Mouse (Mus musculus) ES-Bruce4 (cell line): ENCODE data around the gene Olfr693.

Experiments used
- CTCF ChIP-seq: IDR thresholded peaks from one replicate; pipeline ENCODE4 v1.8.1; 2011; ENCODE audit warnings: low read depth, low read length
- EP300 ChIP-seq: IDR thresholded peaks from 2 replicates; pipeline ENCODE4 v1.6.1; 2011; ENCODE audit warnings: low read depth, low read length; ENCODE audit not compliant: insufficient read depth
- POLR2A ChIP-seq: IDR thresholded peaks from one replicate; pipeline ENCODE4 v1.8.1; 2011; ENCODE audit warnings: low read length; ENCODE audit not compliant: insufficient read depth

GRCm38 (mm10) chr7:106691714-106692113, 11.3 kb upstream of the Olfr693 start, which contains the start of gene Olfr694:
- TF ChIP-seq POLR2A (no peak), CTCF (no peak), EP300 (no peak)
